Comparison of ENCODE assay signal across 14 mouse cellular contexts in the genomic region with DNA sequence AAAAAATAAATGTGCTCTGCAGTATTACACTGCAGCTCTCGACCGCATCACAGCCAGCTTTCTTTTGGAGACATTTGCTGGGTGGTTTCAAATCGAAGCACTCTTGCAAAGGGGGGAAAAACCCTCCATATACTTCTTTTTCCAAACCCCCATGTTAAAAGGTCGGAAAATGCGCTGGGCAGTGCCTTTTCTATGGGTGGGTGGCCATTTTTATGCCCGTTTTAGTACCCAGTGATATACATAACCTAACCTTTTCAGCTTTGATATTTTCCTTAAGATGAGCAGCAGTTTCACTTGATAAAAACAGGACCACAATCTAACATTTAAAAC. TPM values are rescaled to one million over a fixed set of nuclear protein-coding genes. Genes with fewer than 3 reads are reported as not detected.
DNase-seq lines count a peak whose midpoint lies in the region; ATAC-seq and TF ChIP-seq lines count a peak whose summit lies in the region.
"Had no signal": no experiment of that assay in that cellular context is flagged by ENCODE, and none has a peak within 500 bp of the region (broad histone marks: within the 10 kb centered on the region; RNA-seq: fewer than 3 reads in every experiment).

No protein-coding gene starts in this region.

- H3K9me3 ChIP-seq in heart, embryonic 13.5 days, result no peaks in the 10 kb centered on the region
- H3K9me3 ChIP-seq in hindbrain, embryonic 10.5 days, result no peaks in the 10 kb centered on the region
- no peaks in the 10 kb centered on the region for H3K9me3 ChIP-seq in midbrain, embryonic 11.5 days (ENCODE audit: control insufficient read depth, low read length)

- no peak for ATAC-seq in heart, embryonic 13.5 days (ENCODE audit: extremely low read depth, insufficient number of reproducible peaks, low FRiP score, low TSS enrichment)
- ATAC-seq in midbrain, embryonic 11.5 days (ENCODE audit: low FRiP score), result peak; percentile 3

- H3K9ac ChIP-seq in heart, embryonic 13.5 days, result no peak overlapping the region
- peak overlapping the region; percentile 97 for H3K9ac ChIP-seq in midbrain, embryonic 11.5 days (ENCODE audit: low read length)

- no peak for TF ChIP-seq CTCF in cortical plate, adult 2 months (IDR thresholded peaks at IDR 0.05; ENCODE audit: extremely low read depth, insufficient read depth, low read length)

- no peak overlapping the region for H3K27ac ChIP-seq in heart, embryonic 13.5 days (replicated peaks)
- peak overlapping the region; percentile 17 for H3K27ac ChIP-seq in cortical plate, adult 2 months (ENCODE audit: insufficient read depth, low read length)
- peak overlapping the region; percentile 81 for H3K27ac ChIP-seq in hindbrain, embryonic 10.5 days
- H3K27ac ChIP-seq in midbrain, embryonic 11.5 days (ENCODE audit: low read depth, low read length), result peak overlapping the region; percentile 91
- H3K27ac ChIP-seq: macrophage had no signal

- H3K4me1 ChIP-seq in heart, embryonic 13.5 days, result peaks cover 37% of the 10 kb centered on the region
- H3K4me1 ChIP-seq in cortical plate, adult 2 months (ENCODE audit: control insufficient read depth, insufficient read depth, low read length), result no peaks in the 10 kb centered on the region
- H3K4me1 ChIP-seq in hindbrain, embryonic 10.5 days (replicated peaks), result peaks cover 42% of the 10 kb centered on the region
- H3K4me1 ChIP-seq in midbrain, embryonic 11.5 days (ENCODE audit: control insufficient read depth, insufficient read depth, low read length), result peaks cover 46% of the 10 kb centered on the region

- H3K4me3 ChIP-seq in heart, embryonic 13.5 days, result peak overlapping the region; percentile 35
- H3K4me3 ChIP-seq in cortical plate, adult 2 months (ENCODE audit: insufficient read depth, low read length), result no peak overlapping the region; the same call in 1 of the 2 replicates
- H3K4me3 ChIP-seq in hindbrain, embryonic 10.5 days, result peak overlapping the region; percentile 44
- peak overlapping the region; percentile 89 for H3K4me3 ChIP-seq in midbrain, embryonic 11.5 days (ENCODE audit: low read depth, low read length)

- H3K27me3 ChIP-seq in heart, embryonic 13.5 days (replicated peaks), result peaks cover 73% of the 10 kb centered on the region
- peaks cover 96% of the 10 kb centered on the region for H3K27me3 ChIP-seq in hindbrain, embryonic 10.5 days (ENCODE audit: insufficient read depth, poor library complexity, severe bottlenecking)
- H3K27me3 ChIP-seq in midbrain, embryonic 11.5 days (ENCODE audit: control insufficient read depth, insufficient read depth, low read length), result no peaks in the 10 kb centered on the region; the same call in 1 of the 2 replicates

- no peaks in the 10 kb centered on the region; the same call in 1 of the 2 replicates for H3K36me3 ChIP-seq in heart, embryonic 13.5 days
- H3K36me3 ChIP-seq in hindbrain, embryonic 10.5 days, result no peaks in the 10 kb centered on the region
- no peaks in the 10 kb centered on the region for H3K36me3 ChIP-seq in midbrain, embryonic 11.5 days (ENCODE audit: control insufficient read depth, insufficient read depth, low read length)

- WGBS in heart, embryonic 13.5 days, result 19% methylated on average over 6 of the region's 6 CpGs
- WGBS in hindbrain, embryonic 10.5 days, result under 1% methylated on average over 6 of the region's 6 CpGs
- WGBS in midbrain, embryonic 11.5 days, result 0% methylated on average over 6 of the region's 6 CpGs

- H3K4me2 ChIP-seq in heart, embryonic 13.5 days, result peak overlapping the region; percentile 61
- peak overlapping the region; percentile 81 for H3K4me2 ChIP-seq in midbrain, embryonic 11.5 days

- TF ChIP-seq POLR2A in cortical plate, adult 2 months (IDR thresholded peaks at IDR 0.05; ENCODE audit: extremely low read depth, insufficient read depth, low read length), result no peak

- DNase-seq in heart, postnatal 4 days, result no peak
- DNase-seq in hindbrain, embryonic 10.5 days (ENCODE audit: low spot score), result peak; percentile 17
- peak; percentile 96 for DNase-seq in midbrain, embryonic 11.5 days (ENCODE audit: low spot score, missing footprints)
- DNase-seq in urinary bladder, postnatal 10 days (ENCODE audit: low spot score), result no peak
- DNase-seq in cerebellum, postnatal 36 days, result no peak
- DNase-seq in right cerebral cortex, postnatal 10 days (ENCODE audit: low spot score in 2 of 2), result no peak
- DNase-seq: kidney, postnatal 25 days had no signal

RNA-seq across cellular contexts. Expression of a gene that starts 5.0 kb away (rescaled TPM):
- polyA plus RNA-seq in heart, embryonic 13.5 days (2015; fragmentation: Nextera tagmentation; extraction: Ambion mirVana), result 0.07 and 0.17 TPM in 2 replicates
- total RNA-seq in heart, postnatal 4 days (2021), result under 1 TPM in 1 of 2 experiments, not detected in 1; 0.09 TPM
- polyA plus RNA-seq in cortical plate, adult 2 months (2012; rRNA removed), result 5.6 and 5.9 TPM in 2 replicates
- polyA plus RNA-seq in hindbrain, embryonic 10.5 days (2016; fragmentation: Nextera tagmentation; extraction: Ambion mirVana), result 2.9 and 5.3 TPM in 2 replicates
- 40.6 and 43.7 TPM in 2 replicates for polyA plus RNA-seq in midbrain, embryonic 11.5 days (2014; fragmentation: Nextera tagmentation; extraction: Ambion mirVana)
- total RNA-seq: adrenal gland, adult 18-20 months; gastrocnemius, adult 8-10 months; neutrophil, adult 5-6 weeks had no signal
- polyA plus RNA-seq: macrophage; small intestine, adult 2 months had no signal

Comparison
In these comparisons a context has a peak if more than half of its experiments do, and no peak if none do; other contexts are left out.
1. DNase-seq: peak in hindbrain, embryonic 10.5 days (single experiment) and midbrain, embryonic 11.5 days (single experiment); none in heart, postnatal 4 days (single experiment), urinary bladder, postnatal 10 days (single experiment), cerebellum, postnatal 36 days (0 of 2) and right cerebral cortex, postnatal 10 days (0 of 2).